Mouse (Mus musculus): ENCODE measurements around the gene Mesd.

- TF ChIP-seq CTCF (IDR thresholded peaks at IDR 0.05; ENCODE audit: control insufficient read depth, insufficient read depth, low read length) = no peak
- no peak for TF ChIP-seq POLR2A (IDR thresholded peaks at IDR 0.05; ENCODE audit: borderline replicate concordance, control insufficient read depth, low read depth, low read length)
Measured at GRCm38 (mm10) chr7:83920241-83920640, 36.0 kb downstream of the Mesd start.
